Mouse (Mus musculus): ENCODE results near the gene Ptprk. TPM values are rescaled to one million over a fixed set of nuclear protein-coding genes. Genes with fewer than 3 reads are reported as not detected.

Gene Ptprk
- polyA plus RNA-seq, 1 experiment from 2014 or later, result not detected

GRCm38 (mm10) chr10:28133770-28134169 is 59.1 kb downstream of the Ptprk start:
- Histone ChIP-seq H3K79me2 (ENCODE audit: inconsistent target) (no peaks in the 10 kb centered on the region), H3K4me3 (ENCODE audit: inconsistent target) (no peak overlapping the region), H3K36me3 (ENCODE audit: inconsistent target) (no peaks in the 10 kb centered on the region), H3K27ac (no peak overlapping the region)
- WGBS (ENCODE audit: missing documents), result 82% methylated on average over 4 of the region's 4 CpGs

DNA sequence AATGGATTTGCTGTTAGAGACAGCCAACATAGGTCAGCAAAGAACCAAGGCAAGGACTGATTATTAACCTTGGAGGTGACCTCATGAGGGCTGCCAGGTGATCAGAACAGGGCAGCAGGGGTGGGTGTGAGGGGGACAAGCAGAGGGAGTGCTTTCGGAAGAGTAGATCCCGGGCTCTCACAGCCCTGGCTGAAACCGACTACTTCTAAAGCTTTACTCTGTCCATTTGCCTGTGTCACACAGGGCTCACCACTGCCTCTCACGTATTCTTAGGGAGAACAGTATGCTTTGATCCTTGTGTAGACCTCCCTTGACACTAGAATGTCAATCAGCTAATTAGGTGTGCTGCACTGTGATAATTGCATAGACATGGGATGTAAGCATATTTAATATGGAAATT is 63.8 kb downstream of the Ptprk start:
- Histone ChIP-seq H3K27ac (no peak overlapping the region), H3K36me3 (ENCODE audit: inconsistent target) (no peaks in the 10 kb centered on the region), H3K79me2 (ENCODE audit: inconsistent target) (no peaks in the 10 kb centered on the region), H3K4me3 (ENCODE audit: inconsistent target) (no peak overlapping the region)
- WGBS (ENCODE audit: missing documents), result 88% methylated on average over 4 of the region's 4 CpGs

DNA sequence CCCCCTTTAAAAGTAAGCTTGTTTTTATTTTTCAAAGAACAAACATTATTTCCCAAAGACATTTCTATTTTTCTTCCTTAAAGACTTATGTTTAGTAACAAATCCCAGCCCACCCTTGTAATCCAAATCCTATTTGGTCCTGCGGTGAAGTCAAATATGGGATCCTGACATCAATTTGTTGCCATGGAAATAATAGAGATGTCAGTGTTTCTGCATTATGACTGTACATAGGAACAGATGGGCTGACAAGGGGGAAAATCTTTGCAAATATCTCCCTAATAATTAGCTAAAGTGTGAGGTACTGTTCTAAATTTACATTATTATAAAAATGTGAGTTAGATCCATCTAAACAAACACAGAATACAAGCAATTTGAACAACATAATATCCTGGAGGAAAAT is 69.8 kb downstream of the Ptprk start:
- Histone ChIP-seq H3K4me3 (ENCODE audit: inconsistent target) (no peak overlapping the region), H3K36me3 (ENCODE audit: inconsistent target) (no peaks in the 10 kb centered on the region), H3K27ac (no peak overlapping the region), H3K79me2 (ENCODE audit: inconsistent target) (no peaks in the 10 kb centered on the region)
- 100% methylated on average over 1 of the region's 1 CpGs for WGBS (ENCODE audit: missing documents)

GRCm38 (mm10) chr10:28145326-28145725 is 70.7 kb downstream of the Ptprk start:
- WGBS (ENCODE audit: missing documents), result 80% methylated on average over 5 of the region's 5 CpGs
- H3K36me3 ChIP-seq (ENCODE audit: inconsistent target), result no peaks in the 10 kb centered on the region
- H3K4me3 ChIP-seq (ENCODE audit: inconsistent target), result no peak overlapping the region
- H3K79me2 ChIP-seq (ENCODE audit: inconsistent target), result no peaks in the 10 kb centered on the region
- no peak overlapping the region for H3K27ac ChIP-seq

DNA sequence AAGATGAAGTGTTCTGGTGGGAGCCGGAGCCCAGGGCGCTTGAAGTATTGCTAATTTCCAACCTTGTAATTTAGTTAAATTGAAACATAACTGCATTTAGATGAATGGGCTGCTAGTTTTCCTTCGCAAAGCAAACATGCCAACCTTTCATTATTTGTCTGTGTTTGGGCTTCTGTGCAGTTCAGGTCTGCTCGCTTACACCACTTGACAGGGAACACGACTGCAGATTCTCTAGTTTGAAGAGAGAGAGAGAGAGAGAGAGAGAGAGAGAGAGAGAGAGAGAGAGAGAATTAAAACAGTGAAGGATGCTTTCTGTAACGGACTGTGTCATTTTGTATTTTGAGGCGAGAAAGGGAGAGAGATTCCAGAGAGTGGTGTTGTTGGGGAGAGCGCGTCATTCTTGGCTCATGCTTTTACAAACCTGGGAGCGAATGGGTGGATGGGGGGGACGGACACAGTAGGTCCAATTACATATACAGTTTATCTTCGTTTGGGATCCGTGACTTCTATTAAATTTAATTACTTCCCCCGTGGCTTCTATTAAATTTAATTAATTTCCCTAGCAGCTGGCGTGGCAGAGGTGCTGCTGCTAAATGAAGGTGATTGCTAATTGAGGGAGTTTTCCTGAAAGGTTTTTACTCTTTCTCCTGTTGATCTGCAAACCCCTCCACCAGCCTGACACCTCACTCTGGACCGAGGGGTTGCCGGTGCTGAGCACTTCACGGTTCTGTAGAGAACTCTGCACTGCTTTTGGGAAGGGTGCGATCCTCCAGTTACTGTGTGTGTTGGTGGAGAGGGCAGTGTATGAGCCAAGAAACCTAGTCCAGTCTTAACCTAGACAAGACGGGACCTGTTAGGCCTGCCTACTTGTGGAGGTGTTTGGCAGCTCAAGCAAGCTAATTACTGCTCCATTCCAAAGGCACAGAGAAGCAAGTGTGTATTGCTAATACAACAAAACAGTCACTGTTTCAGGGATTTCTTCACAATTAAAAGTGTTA is 81.4 kb downstream of the Ptprk start:
- 96% methylated on average over 19 of the region's 20 CpGs for WGBS (ENCODE audit: missing documents)
- no peaks in the 10 kb centered on the region for H3K79me2 ChIP-seq (ENCODE audit: inconsistent target)
- no peak overlapping the region for H3K27ac ChIP-seq
- H3K4me3 ChIP-seq (ENCODE audit: inconsistent target), result no peak overlapping the region
- no peaks in the 10 kb centered on the region for H3K36me3 ChIP-seq (ENCODE audit: inconsistent target)

DNA sequence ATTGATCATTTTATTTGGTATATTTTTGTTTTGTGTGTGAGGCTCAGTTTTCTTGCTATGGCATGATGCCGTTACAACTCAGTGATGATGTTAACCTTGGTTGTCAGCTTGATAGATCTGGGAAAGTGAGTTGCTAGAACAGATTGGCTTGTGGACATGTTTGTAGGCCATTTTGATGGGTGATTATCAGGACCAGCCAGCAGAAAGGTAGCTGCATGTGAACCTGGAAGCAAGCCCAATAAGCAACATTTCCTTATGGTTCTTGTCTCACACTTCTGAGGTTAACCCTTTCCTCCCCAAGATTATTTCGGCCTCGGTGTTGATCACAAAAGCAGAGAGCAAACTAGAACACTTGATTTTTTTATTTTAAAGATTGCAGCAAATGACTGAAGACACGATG is 85.1 kb downstream of the Ptprk start:
- H3K36me3 ChIP-seq (ENCODE audit: inconsistent target), result no peaks in the 10 kb centered on the region
- 84% methylated on average over 4 of the region's 4 CpGs for WGBS (ENCODE audit: missing documents)
- H3K79me2 ChIP-seq (ENCODE audit: inconsistent target), result no peaks in the 10 kb centered on the region
- H3K27ac ChIP-seq, result no peak overlapping the region
- no peak overlapping the region for H3K4me3 ChIP-seq (ENCODE audit: inconsistent target)

GRCm38 (mm10) chr10:28161306-28161705 is 86.7 kb downstream of the Ptprk start:
- no peaks in the 10 kb centered on the region for H3K79me2 ChIP-seq (ENCODE audit: inconsistent target)
- H3K4me3 ChIP-seq (ENCODE audit: inconsistent target), result no peak overlapping the region
- H3K36me3 ChIP-seq (ENCODE audit: inconsistent target), result no peaks in the 10 kb centered on the region
- no peak overlapping the region for H3K27ac ChIP-seq

- Histone ChIP-seq H3K27ac (no peak overlapping the region), H3K4me3 (ENCODE audit: inconsistent target) (no peak overlapping the region), H3K36me3 (ENCODE audit: inconsistent target) (no peaks in the 10 kb centered on the region), H3K79me2 (ENCODE audit: inconsistent target) (no peaks in the 10 kb centered on the region)
Observed at GRCm38 (mm10) chr10:28164250-28164649, 89.6 kb downstream of the Ptprk start.

DNA sequence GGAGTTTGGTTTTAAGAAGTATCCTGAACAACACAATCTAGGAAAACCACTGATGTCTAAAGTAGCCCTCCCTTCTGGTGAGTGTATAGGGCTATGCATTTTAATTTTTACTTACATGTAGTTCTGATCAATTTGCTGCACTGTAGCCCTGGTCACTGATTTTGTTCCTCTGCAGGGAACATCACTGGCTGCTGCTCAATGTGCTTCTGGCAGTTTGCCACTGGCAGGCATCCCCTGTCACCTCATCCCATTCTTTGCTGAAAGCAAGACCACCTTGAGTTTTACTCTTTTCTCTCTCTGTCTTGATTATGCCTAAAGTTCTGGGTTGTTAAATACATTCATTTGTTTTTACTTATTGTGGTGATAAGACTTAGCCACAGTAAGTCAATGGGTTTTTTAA is 90.1 kb downstream of the Ptprk start:
- H3K27ac ChIP-seq, result no peak overlapping the region
- H3K36me3 ChIP-seq (ENCODE audit: inconsistent target), result no peaks in the 10 kb centered on the region
- H3K79me2 ChIP-seq (ENCODE audit: inconsistent target), result no peaks in the 10 kb centered on the region
- H3K4me3 ChIP-seq (ENCODE audit: inconsistent target), result no peak overlapping the region

GRCm38 (mm10) chr10:28166610-28167009 is 92.0 kb downstream of the Ptprk start:
- Histone ChIP-seq H3K27ac (no peak overlapping the region), H3K79me2 (ENCODE audit: inconsistent target) (no peaks in the 10 kb centered on the region), H3K36me3 (ENCODE audit: inconsistent target) (no peaks in the 10 kb centered on the region), H3K4me3 (ENCODE audit: inconsistent target) (no peak overlapping the region)
- 100% methylated on average over 1 of the region's 1 CpGs for WGBS (ENCODE audit: missing documents)

- 83% methylated on average over 2 of the region's 2 CpGs for WGBS (ENCODE audit: missing documents)
- Histone ChIP-seq H3K27ac (no peak overlapping the region), H3K4me3 (ENCODE audit: inconsistent target) (no peak overlapping the region), H3K79me2 (ENCODE audit: inconsistent target) (no peaks in the 10 kb centered on the region), H3K36me3 (ENCODE audit: inconsistent target) (no peaks in the 10 kb centered on the region)
Observed at GRCm38 (mm10) chr10:28167097-28167496, 92.5 kb downstream of the Ptprk start.

DNA sequence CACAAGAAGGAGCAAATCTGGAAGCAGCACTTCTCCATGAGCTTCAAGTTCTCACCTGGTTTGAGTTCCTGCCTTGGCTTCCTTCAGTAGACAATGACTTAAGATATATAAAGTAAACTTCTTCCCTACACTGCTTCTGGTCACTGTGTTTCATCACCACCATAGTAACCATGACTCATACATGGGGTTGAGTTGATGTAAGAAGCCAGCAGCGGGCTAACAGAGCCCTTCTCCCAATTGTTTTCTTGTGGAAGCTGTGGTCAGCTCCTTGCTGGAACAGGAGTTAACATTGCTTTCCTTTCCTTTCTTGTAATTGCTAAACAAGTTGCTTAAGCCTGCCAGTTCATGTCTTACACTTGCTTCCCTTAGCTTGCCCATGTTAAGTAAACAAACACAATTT is 96.6 kb downstream of the Ptprk start:
- no peak overlapping the region for H3K27ac ChIP-seq
- H3K79me2 ChIP-seq (ENCODE audit: inconsistent target), result no peaks in the 10 kb centered on the region
- no peaks in the 10 kb centered on the region for H3K36me3 ChIP-seq (ENCODE audit: inconsistent target)
- 82% methylated on average over 1 of the region's 1 CpGs for WGBS (ENCODE audit: missing documents)
- H3K4me3 ChIP-seq (ENCODE audit: inconsistent target), result no peak overlapping the region

GRCm38 (mm10) chr10:28178876-28179275 is 104.3 kb downstream of the Ptprk start:
- Histone ChIP-seq H3K27ac (no peak overlapping the region), H3K4me3 (ENCODE audit: inconsistent target) (no peak overlapping the region), H3K79me2 (ENCODE audit: inconsistent target) (no peaks in the 10 kb centered on the region), H3K36me3 (ENCODE audit: inconsistent target) (no peaks in the 10 kb centered on the region)
- 80% methylated on average over 4 of the region's 4 CpGs for WGBS (ENCODE audit: missing documents)

DNA sequence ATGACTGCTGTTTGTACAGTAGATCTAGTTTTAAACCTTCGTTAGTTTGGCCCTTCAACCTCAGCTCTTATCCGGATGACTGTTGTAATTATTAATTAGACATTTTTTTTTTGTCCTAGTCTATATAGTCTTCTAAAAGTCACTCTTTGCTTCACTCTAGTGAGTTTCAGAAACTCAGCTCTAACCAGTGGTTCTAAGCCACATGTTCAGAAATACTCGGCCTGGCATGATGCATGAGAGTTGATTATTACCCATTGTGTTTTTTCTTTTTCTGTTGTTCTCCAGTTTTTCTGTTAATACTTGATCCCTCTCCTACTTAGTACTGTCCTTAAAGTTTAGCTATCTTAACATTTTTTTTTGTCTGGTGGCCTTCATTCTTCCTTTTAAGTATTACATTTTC is 107.5 kb downstream of the Ptprk start:
- Histone ChIP-seq H3K36me3 (ENCODE audit: inconsistent target) (no peaks in the 10 kb centered on the region), H3K27ac (no peak overlapping the region), H3K79me2 (ENCODE audit: inconsistent target) (no peaks in the 10 kb centered on the region), H3K4me3 (ENCODE audit: inconsistent target) (no peak overlapping the region)
- WGBS (ENCODE audit: missing documents), result 100% methylated on average over 3 of the region's 3 CpGs

DNA sequence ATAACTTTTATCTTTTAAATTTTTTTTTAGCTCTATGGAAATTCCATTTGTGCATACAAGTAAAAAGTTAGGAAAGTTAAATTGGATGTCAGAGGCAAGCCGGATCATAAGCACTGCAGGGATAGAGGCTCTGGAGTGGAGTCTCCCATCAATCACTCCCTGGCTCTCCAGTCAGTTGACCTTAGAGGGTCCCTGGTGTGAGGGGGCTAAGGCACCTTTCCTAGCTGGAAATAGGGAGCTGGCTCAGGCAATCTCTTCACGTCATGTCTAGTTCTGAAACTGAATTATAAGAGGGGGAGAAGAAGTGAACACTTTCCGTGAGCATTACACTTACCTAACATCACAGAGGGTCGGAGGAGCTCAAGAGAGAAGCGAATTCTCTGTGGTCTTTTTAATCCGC is 110.1 kb downstream of the Ptprk start:
- Histone ChIP-seq H3K4me3 (ENCODE audit: inconsistent target) (no peak overlapping the region), H3K36me3 (ENCODE audit: inconsistent target) (no peaks in the 10 kb centered on the region), H3K27ac (no peak overlapping the region), H3K79me2 (ENCODE audit: inconsistent target) (no peaks in the 10 kb centered on the region)
- 92% methylated on average over 6 of the region's 6 CpGs for WGBS (ENCODE audit: missing documents)

GRCm38 (mm10) chr10:28185326-28185725 is 110.7 kb downstream of the Ptprk start:
- H3K27ac ChIP-seq, result no peak overlapping the region
- no peaks in the 10 kb centered on the region for H3K79me2 ChIP-seq (ENCODE audit: inconsistent target)
- H3K4me3 ChIP-seq (ENCODE audit: inconsistent target), result no peak overlapping the region
- no peaks in the 10 kb centered on the region for H3K36me3 ChIP-seq (ENCODE audit: inconsistent target)
- WGBS (ENCODE audit: missing documents), result 87% methylated on average over 4 of the region's 4 CpGs

Data from macrophage (primary cell).